Mouse (Mus musculus) c-Kit-positive CD71-negative TER-119-negative erythroid progenitor cells, embryonic 14.5 days (primary cell): ENCODE results near the gene Exoc8.

ENCODE experiments used
- DNase-seq: peaks from one replicate; pipeline ENCODE4 v3.0.0-alpha.2; 2013; ENCODE audit warnings: low read depth

Gene Exoc8

GRCm38 (mm10) chr8:124909936-124910335, 12.4 kb upstream of the Exoc8 start:
- DNase-seq, result no peak

GRCm38 (mm10) chr8:124905482-124905881, 8.0 kb upstream of the Exoc8 start:
- DNase-seq, result no peak

GRCm38 (mm10) chr8:124903198-124903597, 5.7 kb upstream of the Exoc8 start:
- no peak for DNase-seq

GRCm38 (mm10) chr8:124898251-124898905, 873 bp upstream of the Exoc8 start:
- DNase-seq, result no peak

- peak; percentile 30 for DNase-seq
Measured at GRCm38 (mm10) chr8:124896632-124897385, 696 bp downstream of the Exoc8 start.

GRCm38 (mm10) chr8:124896010-124896631, 1.4 kb downstream of the Exoc8 start:
- no peak for DNase-seq

- no peak for DNase-seq
Measured at GRCm38 (mm10) chr8:124892596-124892995, 4.9 kb downstream of the Exoc8 start.

GRCm38 (mm10) chr8:124888385-124888784, 9.1 kb downstream of the Exoc8 start:
- DNase-seq, result no peak

GRCm38 (mm10) chr8:124878946-124879526, 18.5 kb downstream of the Exoc8 start:
- DNase-seq, result no peak

- DNase-seq, result no peak
Measured at GRCm38 (mm10) chr8:124878141-124878540, 19.4 kb downstream of the Exoc8 start.

- DNase-seq, result no peak
Measured at GRCm38 (mm10) chr8:124872690-124873089, 24.8 kb downstream of the Exoc8 start.

GRCm38 (mm10) chr8:124872081-124872480, 25.4 kb downstream of the Exoc8 start:
- DNase-seq, result no peak

- DNase-seq, result no peak
Measured at GRCm38 (mm10) chr8:124871474-124871873, 26.0 kb downstream of the Exoc8 start.

- no peak for DNase-seq
Measured at GRCm38 (mm10) chr8:124869708-124870107, 27.8 kb downstream of the Exoc8 start.

- no peak for DNase-seq
Measured at GRCm38 (mm10) chr8:124867126-124867525, 30.4 kb downstream of the Exoc8 start.

- DNase-seq, result no peak
Measured at GRCm38 (mm10) chr8:124866669-124867068, 30.8 kb downstream of the Exoc8 start.

- DNase-seq, result no peak
Measured at GRCm38 (mm10) chr8:124863729-124864128, 33.8 kb downstream of the Exoc8 start.

GRCm38 (mm10) chr8:124863163-124863677, 34.3 kb downstream of the Exoc8 start:
- no peak for DNase-seq

GRCm38 (mm10) chr8:124862321-124863162, 35.0 kb downstream of the Exoc8 start, which contains the start of the genes Gnpat and 2810004N23Rik:
Gene Gnpat, plus strand, starts transcription at chr8:124863033.
Gene 2810004N23Rik, minus strand, starts transcription at chr8:124863120.
- DNase-seq, result peak; percentile 86

- no peak for DNase-seq
Measured at GRCm38 (mm10) chr8:124860188-124860587, 37.3 kb downstream of the Exoc8 start.

GRCm38 (mm10) chr8:124859466-124859865, 38.0 kb downstream of the Exoc8 start:
- no peak for DNase-seq
